Mouse (Mus musculus): Measurements from ENCODE around the gene Ptprd. TPM values are rescaled to one million over a fixed set of nuclear protein-coding genes. Genes with fewer than 3 reads are reported as not detected.
A peak's percentile ranks its signal among the peaks of the same experiment; 100 is the strongest.

Gene Ptprd
- polyA plus RNA-seq, 1 experiment from 2014 or later, result 57.1 TPM

DNA sequence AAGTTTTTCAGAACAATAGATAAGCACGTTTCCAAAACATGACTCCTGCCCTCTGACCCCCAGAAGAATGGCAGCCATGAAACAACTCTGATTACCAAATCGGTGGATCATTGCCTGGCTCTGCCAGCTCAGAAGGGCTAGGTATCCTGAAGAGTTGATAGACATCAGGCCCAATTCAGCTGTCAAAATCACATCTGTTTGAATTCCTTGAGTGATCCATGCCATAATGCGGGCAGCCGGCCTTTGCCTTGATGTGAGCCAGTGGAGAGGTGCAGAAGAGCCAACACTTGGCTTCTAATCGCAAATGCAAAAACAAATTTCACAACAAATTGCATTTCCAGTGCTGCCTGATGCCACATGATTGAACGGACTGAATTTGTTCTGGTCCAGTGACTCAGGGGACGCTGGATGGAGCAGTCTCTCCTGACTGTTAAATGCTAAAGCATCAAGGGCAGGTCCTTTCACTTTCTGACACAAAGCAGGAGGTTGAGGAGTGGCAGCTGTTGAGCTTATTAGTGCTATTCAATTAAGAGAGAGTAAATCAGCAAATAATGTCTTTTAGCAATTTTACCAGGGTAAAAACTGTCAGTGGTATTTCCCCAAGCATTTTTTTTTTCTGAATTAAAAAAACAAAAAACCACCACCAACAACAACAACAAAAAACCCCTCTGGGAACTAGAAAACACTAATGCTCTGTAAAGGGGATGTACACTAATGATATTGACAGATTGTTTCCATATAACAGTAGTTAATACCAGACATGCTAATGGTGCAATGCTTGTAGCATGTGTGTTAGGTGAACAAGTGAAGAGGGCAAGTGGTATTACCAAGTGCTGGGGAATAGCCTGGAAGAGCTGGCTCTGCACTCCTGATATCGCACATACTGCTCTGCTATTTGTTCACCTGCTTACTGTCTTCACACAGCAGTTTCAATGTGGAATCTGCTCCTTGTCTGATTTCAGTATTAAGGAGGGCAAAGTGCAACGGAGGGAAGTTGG is 1413.5 kb downstream of the Ptprd start:
- Histone ChIP-seq H3K4me2 (replicated peaks) (no peak overlapping the region), H3K4me3 (no peak overlapping the region), H3K27ac (0 out of 2 replicates have a peak overlapping the region, but pooled peaks have one; percentile 8), H3K36me3 (no peaks in the 10 kb centered on the region), H3K4me1 (peaks cover 9% of the 10 kb centered on the region), H3K9ac (no peak overlapping the region), H3K9me3 (replicated peaks) (no peaks in the 10 kb centered on the region), H3K27me3 (no peaks in the 10 kb centered on the region)
- ATAC-seq (ENCODE audit: low FRiP score), result peak; percentile 76
- 41% methylated on average over 9 of the region's 9 CpGs for WGBS

GRCm38 (mm10) chr4:76785389-76785788 is 1426.4 kb downstream of the Ptprd start:
- Histone ChIP-seq H3K27me3 (no peaks in the 10 kb centered on the region), H3K4me2 (replicated peaks) (no peak overlapping the region), H3K4me1 (no peaks in the 10 kb centered on the region), H3K27ac (no peak overlapping the region), H3K9me3 (replicated peaks) (no peaks in the 10 kb centered on the region), H3K4me3 (no peak overlapping the region), H3K9ac (no peak overlapping the region), H3K36me3 (no peaks in the 10 kb centered on the region)
- ATAC-seq (ENCODE audit: low FRiP score), result no peak
- WGBS, result 92% methylated on average over 2 of the region's 2 CpGs

DNA sequence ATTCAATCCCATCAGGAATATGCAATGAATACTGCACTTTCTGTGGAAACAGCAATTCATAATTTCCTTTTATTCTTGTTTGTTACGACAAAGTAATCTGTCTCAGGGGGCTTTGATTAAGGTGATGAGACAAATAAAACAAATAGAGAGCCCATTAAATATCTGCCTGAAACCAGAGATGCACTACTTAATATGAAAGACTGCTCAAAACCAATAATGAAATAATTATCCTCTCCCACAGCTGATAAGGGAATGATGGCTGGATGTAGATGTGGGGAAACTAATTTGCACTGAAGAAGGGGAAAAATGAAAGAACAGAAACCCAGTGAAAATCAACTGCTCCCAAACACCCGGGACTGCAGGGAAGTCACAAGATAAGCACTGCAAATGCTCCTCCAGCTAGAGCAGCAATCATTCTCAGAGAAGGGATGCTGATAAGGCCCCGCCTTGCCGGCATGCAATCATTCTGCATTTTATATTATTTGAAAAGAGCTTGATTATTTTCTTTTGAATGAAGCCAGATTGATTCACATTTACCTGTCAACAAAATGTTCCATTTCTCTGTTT is 1432.1 kb downstream of the Ptprd start:
- no peak overlapping the region for H3K4me2 ChIP-seq (replicated peaks)
- no peaks in the 10 kb centered on the region for H3K9me3 ChIP-seq (replicated peaks)
- H3K4me3 ChIP-seq, result no peak overlapping the region
- 0 out of 2 replicates have a peak, but pooled peaks have one; percentile 29 for ATAC-seq (ENCODE audit: low FRiP score)
- no peaks in the 10 kb centered on the region for H3K4me1 ChIP-seq
- H3K27ac ChIP-seq, result no peak overlapping the region
- 75% methylated on average over 4 of the region's 4 CpGs for WGBS
- no peaks in the 10 kb centered on the region for H3K27me3 ChIP-seq
- no peaks in the 10 kb centered on the region for H3K36me3 ChIP-seq
- H3K9ac ChIP-seq, result no peak overlapping the region

DNA sequence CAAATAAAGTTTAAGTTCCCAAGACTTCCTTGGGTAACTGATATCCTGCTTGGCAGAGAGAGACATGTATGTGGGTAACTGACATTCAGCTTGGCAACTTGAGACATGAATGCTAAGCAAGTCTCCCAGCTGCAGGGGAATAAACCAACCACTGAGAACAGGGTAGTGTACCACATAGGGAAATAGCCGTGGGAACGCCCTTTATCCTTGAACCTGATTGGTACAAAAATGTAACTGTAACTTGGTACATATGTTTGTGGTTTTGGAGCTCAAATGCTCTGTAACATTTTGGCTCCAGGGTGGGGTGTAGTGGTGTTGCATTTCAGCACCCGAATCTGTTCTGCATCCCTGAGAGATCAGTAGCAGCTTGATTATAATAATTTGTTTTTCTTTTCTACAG is 1444.8 kb downstream of the Ptprd start:
- Histone ChIP-seq H3K4me3 (no peak overlapping the region), H3K9ac (no peak overlapping the region), H3K4me1 (no peaks in the 10 kb centered on the region), H3K9me3 (replicated peaks) (no peaks in the 10 kb centered on the region), H3K27me3 (no peaks in the 10 kb centered on the region), H3K36me3 (no peaks in the 10 kb centered on the region), H3K4me2 (replicated peaks) (no peak overlapping the region), H3K27ac (no peak overlapping the region)
- ATAC-seq (ENCODE audit: low FRiP score), result no peak
- WGBS, result 79% methylated on average over 3 of the region's 3 CpGs

GRCm38 (mm10) chr4:76766429-76766828 is 1445.3 kb downstream of the Ptprd start:
- no peaks in the 10 kb centered on the region for H3K9me3 ChIP-seq (replicated peaks)
- no peak overlapping the region for H3K4me3 ChIP-seq
- H3K4me1 ChIP-seq, result no peaks in the 10 kb centered on the region
- H3K9ac ChIP-seq, result no peak overlapping the region
- no peak overlapping the region for H3K27ac ChIP-seq
- H3K4me2 ChIP-seq (replicated peaks), result no peak overlapping the region
- WGBS, result 75% methylated on average over 2 of the region's 2 CpGs
- no peaks in the 10 kb centered on the region for H3K27me3 ChIP-seq
- no peaks in the 10 kb centered on the region for H3K36me3 ChIP-seq
- ATAC-seq (ENCODE audit: low FRiP score), result no peak

DNA sequence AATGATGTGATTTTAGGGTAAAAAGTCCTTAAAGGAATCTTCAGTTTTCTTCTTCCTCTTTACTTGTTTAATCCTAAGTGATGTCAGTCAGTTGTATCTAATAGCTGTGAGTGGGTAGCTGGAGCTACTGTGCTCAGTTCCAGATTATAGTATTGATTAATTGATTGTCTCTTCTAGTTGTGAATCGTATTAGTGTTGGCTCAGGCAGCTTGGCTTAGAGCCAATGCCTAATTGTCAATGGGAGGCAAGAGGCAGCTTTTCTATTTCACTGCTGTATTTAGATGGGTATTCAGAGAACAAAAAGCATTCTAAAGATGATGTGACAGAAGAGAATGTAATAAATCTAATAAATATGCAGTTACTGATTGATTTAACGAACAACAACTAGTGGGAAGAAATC is 1461.1 kb downstream of the Ptprd start:
- H3K36me3 ChIP-seq, result no peaks in the 10 kb centered on the region
- 53% methylated on average over 2 of the region's 2 CpGs for WGBS
- no peaks in the 10 kb centered on the region for H3K27me3 ChIP-seq
- H3K4me2 ChIP-seq (replicated peaks), result no peak overlapping the region
- no peak overlapping the region for H3K27ac ChIP-seq
- peak; percentile 73; the same call in 1 of the 2 replicates for ATAC-seq (ENCODE audit: low FRiP score)
- no peaks in the 10 kb centered on the region for H3K4me1 ChIP-seq
- no peaks in the 10 kb centered on the region for H3K9me3 ChIP-seq (replicated peaks)
- H3K9ac ChIP-seq, result no peak overlapping the region
- no peak overlapping the region for H3K4me3 ChIP-seq

DNA sequence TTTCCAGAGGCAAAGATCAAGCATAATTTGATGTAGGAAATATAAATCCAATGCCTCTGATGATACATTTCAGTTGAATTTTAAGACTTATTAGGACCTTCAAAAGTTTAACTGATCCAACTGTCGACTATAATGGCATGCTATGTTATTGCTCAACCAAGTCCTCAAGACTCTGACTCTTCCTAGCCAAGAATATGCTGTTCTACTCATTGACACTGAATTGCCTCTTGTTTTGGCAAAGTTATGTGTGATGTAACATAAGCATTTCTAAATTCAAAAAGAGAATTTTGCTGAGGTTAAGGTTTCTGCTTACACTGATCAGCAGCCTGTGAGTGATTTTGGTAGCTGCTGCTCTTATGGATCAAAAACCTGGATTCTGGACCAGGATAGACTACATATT is 1475.9 kb downstream of the Ptprd start:
- WGBS, result 78% methylated on average over 1 of the region's 1 CpGs
- Histone ChIP-seq H3K27ac (no peak overlapping the region), H3K9me3 (replicated peaks) (no peaks in the 10 kb centered on the region), H3K4me1 (no peaks in the 10 kb centered on the region), H3K36me3 (no peaks in the 10 kb centered on the region), H3K4me3 (no peak overlapping the region), H3K27me3 (no peaks in the 10 kb centered on the region), H3K9ac (no peak overlapping the region), H3K4me2 (replicated peaks) (no peak overlapping the region)
- no peak for ATAC-seq (ENCODE audit: low FRiP score)

DNA sequence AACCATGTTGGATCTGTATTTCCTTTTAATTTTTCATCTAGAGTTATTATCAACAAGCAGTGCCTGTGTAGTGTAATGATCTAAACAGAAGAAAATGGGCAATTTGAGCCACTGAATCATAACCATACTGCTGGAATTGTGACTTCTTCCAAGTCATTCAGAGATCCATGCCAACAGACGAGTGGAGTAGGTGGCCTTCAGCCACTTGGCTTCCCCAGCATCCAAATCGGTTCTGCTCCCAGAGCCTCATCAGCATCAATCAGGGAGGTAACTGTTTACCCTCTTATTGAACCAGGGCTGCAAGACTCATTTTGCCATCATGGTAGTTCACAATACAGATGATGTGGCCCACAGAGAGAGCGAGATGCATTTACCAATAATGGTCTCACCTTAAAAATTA is 1536.0 kb downstream of the Ptprd start:
- H3K9me3 ChIP-seq (replicated peaks), result no peaks in the 10 kb centered on the region
- H3K4me3 ChIP-seq, result no peak overlapping the region
- H3K4me1 ChIP-seq, result no peaks in the 10 kb centered on the region
- H3K27me3 ChIP-seq, result no peaks in the 10 kb centered on the region
- no peak overlapping the region for H3K9ac ChIP-seq
- 82% methylated on average over 3 of the region's 3 CpGs for WGBS
- no peak overlapping the region for H3K4me2 ChIP-seq (replicated peaks)
- H3K27ac ChIP-seq, result no peak overlapping the region
- no peak for ATAC-seq (ENCODE audit: low FRiP score)
- H3K36me3 ChIP-seq, result no peaks in the 10 kb centered on the region

DNA sequence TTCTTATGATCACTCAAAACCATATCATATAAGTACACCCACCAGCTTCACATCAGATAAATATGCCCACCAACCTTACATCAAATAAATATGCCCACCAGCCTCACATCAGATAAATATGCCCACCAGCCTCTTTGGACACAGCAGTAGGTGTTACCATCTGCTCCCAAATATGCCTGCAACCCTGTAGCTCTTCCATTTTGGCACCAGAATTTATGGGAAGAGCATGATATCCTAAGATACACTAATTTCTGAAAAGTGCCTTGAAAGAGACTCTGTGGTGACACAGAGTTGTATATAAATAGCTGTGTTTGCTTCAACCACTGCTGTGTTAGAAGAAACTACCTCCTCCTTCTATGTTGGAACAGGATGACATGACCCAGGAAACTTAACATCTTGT is 1538.5 kb downstream of the Ptprd start:
- H3K36me3 ChIP-seq, result no peaks in the 10 kb centered on the region
- no peak overlapping the region for H3K4me2 ChIP-seq (replicated peaks)
- no peak overlapping the region for H3K27ac ChIP-seq
- ATAC-seq (ENCODE audit: low FRiP score), result no peak
- no peaks in the 10 kb centered on the region for H3K4me1 ChIP-seq
- no peak overlapping the region for H3K9ac ChIP-seq
- H3K4me3 ChIP-seq, result no peak overlapping the region
- H3K9me3 ChIP-seq (replicated peaks), result no peaks in the 10 kb centered on the region
- H3K27me3 ChIP-seq, result no peaks in the 10 kb centered on the region

DNA sequence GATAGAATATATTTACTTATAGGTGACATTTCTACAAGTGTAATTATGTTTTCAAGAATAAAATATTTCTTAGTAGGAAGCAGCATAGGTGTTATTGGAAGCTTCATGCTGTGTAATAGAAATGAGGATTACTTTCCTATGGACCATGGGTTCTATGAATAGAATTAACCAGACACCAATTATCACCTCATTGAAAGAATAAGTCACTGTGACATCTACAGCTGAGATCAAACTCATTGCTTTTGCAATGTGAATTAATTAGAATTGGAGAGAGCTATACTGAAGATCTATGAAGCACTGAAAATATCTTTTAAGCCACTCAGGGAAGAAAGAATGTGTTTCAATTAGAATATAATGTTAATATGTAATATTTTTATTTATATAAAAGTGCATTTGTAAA is 1539.1 kb downstream of the Ptprd start:
- ATAC-seq (ENCODE audit: low FRiP score), result no peak
- no peaks in the 10 kb centered on the region for H3K36me3 ChIP-seq
- no peaks in the 10 kb centered on the region for H3K9me3 ChIP-seq (replicated peaks)
- H3K9ac ChIP-seq, result no peak overlapping the region
- H3K27me3 ChIP-seq, result no peaks in the 10 kb centered on the region
- H3K4me2 ChIP-seq (replicated peaks), result no peak overlapping the region
- H3K27ac ChIP-seq, result no peak overlapping the region
- no peaks in the 10 kb centered on the region for H3K4me1 ChIP-seq
- no peak overlapping the region for H3K4me3 ChIP-seq

DNA sequence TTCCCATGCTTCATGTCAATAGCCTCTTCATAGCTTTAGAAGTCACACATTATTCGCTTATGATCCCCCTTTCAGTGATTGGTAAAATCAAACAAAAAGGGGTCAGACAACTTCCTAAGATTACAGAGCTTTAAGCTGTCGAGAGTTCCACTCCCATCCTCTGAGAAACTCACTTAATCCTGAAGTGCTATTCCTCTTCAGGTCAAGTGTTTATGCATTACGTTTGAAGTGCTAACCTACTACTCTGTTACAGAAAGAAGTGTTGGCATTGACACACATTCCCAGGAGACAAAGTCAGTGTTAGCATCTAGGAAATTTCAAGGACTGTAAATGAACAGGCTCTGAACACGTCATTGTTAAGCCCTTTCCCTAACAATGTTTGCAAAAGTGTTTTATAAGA is 1550.0 kb downstream of the Ptprd start:
- no peaks in the 10 kb centered on the region for H3K36me3 ChIP-seq
- no peak for ATAC-seq (ENCODE audit: low FRiP score)
- no peaks in the 10 kb centered on the region for H3K27me3 ChIP-seq
- no peak overlapping the region for H3K9ac ChIP-seq
- H3K4me2 ChIP-seq (replicated peaks), result no peak overlapping the region
- no peaks in the 10 kb centered on the region for H3K4me1 ChIP-seq
- H3K9me3 ChIP-seq (replicated peaks), result no peaks in the 10 kb centered on the region
- 69% methylated on average over 4 of the region's 4 CpGs for WGBS
- H3K4me3 ChIP-seq, result no peak overlapping the region
- no peak overlapping the region for H3K27ac ChIP-seq

DNA sequence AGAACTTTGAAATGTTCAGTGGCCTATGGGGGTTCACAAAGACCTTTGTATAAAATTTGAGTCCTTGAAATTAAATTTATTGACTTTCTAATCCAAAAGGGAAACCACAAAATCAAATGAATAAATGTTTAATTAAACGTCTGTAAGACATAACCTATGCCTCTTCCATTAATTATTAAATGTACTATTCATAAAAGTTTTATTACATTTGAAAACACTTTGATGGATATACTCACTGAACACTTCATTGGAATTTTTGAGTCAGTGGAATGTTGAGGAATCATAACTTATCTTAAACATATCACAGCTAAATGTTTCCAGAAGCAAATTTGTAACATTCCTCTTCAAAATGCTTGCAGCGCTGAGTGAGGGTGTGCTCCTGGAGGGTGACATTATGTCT is 1551.6 kb downstream of the Ptprd start:
- Histone ChIP-seq H3K4me1 (no peaks in the 10 kb centered on the region), H3K9me3 (replicated peaks) (no peaks in the 10 kb centered on the region), H3K9ac (no peak overlapping the region), H3K4me3 (no peak overlapping the region), H3K27me3 (no peaks in the 10 kb centered on the region), H3K36me3 (no peaks in the 10 kb centered on the region), H3K4me2 (replicated peaks) (no peak overlapping the region), H3K27ac (no peak overlapping the region)
- 83% methylated on average over 2 of the region's 2 CpGs for WGBS
- ATAC-seq (ENCODE audit: low FRiP score), result no peak

DNA sequence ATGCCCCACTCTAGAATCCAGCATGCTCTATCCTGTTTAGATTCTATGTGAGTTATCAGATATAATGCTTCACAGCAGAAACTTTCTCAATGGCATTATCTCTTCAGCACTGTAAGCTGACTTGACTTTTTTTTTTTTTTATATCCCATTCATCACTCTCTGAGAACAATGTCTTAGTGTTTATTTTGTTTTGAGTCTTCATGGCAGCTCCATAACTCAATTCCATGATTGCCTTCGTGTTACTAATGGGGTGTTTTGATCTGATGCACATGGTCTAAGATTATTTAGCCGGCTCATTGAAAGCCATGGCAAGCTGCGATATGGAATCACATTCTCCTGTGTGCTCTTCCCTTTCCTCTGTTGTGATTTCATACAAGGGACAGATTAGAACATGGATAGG is 1555.0 kb downstream of the Ptprd start:
- Histone ChIP-seq H3K9me3 (replicated peaks) (no peaks in the 10 kb centered on the region), H3K4me2 (replicated peaks) (no peak overlapping the region), H3K27me3 (no peaks in the 10 kb centered on the region), H3K4me1 (no peaks in the 10 kb centered on the region), H3K9ac (no peak overlapping the region), H3K27ac (no peak overlapping the region), H3K36me3 (no peaks in the 10 kb centered on the region), H3K4me3 (no peak overlapping the region)
- 74% methylated on average over 3 of the region's 3 CpGs for WGBS
- ATAC-seq (ENCODE audit: low FRiP score), result no peak
